Mouse (Mus musculus) central nervous system, embryonic 18 days (tissue): ENCODE measurements around the gene Pot1a. TPM values are rescaled to one million over a fixed set of nuclear protein-coding genes. Genes with fewer than 3 reads are reported as not detected.

Experiments
- polyA plus RNA-seq: library from polyadenylated mRNA; depleted of rRNA; stranded (reverse); fragments of >200 nt; gene quantifications from 2 replicates; pipeline ENCODE4 v1.2.3, GENCODE M21; 2012; rRNA removed

Gene Pot1a
- 19.6 and 23.2 TPM in 2 replicates for polyA plus RNA-seq

GRCm38 (mm10) chr6:25808806-25809495 lies at the start of gene Pot1a:
Gene Pot1a, minus strand, starts transcription at chr6:25809246.

Other genes starting within 250 kb of the Pot1a start
- gene Gpr37, start 118.5 kb downstream of the Pot1a start, polyA plus RNA-seq, result 4.9 and 5.5 TPM in 2 replicates